Mouse (Mus musculus): ENCODE measurements at regions not wholly inside any gene's neighbourhood (a gene's known extent, or its start where the extent isn't known, plus 50 kb on each side); places are given as distances from the start of the nearest gene placed in this dataset.

DNA sequence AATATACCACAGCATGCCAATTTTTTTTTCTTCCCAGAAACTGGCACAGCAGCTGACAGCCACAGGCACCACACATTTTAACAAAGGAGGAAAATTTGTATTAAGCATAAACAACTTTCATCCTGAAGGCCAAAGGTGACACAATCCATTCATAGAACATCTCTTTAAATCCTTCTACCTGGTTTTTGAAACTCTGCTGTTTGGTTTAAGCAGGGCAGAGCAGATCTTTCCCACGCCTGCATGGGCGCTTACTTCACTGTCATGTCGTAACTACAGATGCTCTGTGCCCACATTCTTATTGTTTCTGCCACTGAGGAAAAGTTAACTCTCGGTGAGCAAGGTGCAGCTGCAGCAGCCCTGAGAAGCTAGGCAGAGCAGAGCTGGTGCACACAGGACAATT, 234.8 kb downstream of the Efnb2 start:
- TF ChIP-seq POLR2A (IDR thresholded peaks at IDR 0.05; ENCODE audit: insufficient read depth, low read length) (no peak), CTCF (IDR thresholded peaks at IDR 0.05; ENCODE audit: low read depth, low read length) (no peak), EP300 (IDR thresholded peaks at IDR 0.05; ENCODE audit: insufficient read depth, low read depth, low read length) (no peak)
